Comparison of ENCODE assay signal across 7 mouse cellular contexts in the genomic region with DNA sequence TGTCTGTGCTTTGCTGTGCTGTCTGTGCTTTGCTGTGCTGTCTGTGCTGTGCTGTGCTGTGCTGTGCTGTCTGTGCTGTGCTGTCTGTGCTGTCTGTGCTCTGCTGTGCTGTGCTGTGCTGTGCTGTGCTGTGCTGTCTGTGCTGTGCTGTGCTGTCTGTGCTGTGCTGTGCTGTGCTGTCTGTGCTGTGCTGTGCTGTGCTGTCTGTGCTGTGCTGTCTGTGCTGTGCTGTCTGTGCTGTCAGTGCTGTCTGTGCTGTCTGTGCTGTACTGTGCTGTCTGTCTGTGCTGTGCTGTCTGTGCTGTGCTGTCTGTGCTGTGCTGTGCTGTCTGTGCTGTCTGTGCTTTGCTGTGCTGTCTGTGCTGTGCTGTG.
A peak's percentile ranks its signal among the peaks of the same experiment; 100 is the strongest.
DNase-seq lines count a peak whose midpoint lies in the region; ATAC-seq and TF ChIP-seq lines count a peak whose summit lies in the region.
"Not testable (repeated sequence)": the region's sequence is repeated elsewhere in the genome, so short reads cannot be mapped to it uniquely, and the experiment has no call there.

No protein-coding gene starts in this region.

- H3K4me2 ChIP-seq in heart, embryonic 13.5 days; hindbrain, embryonic 15.5 days; limb, embryonic 13.5 days (replicated peaks); liver, postnatal 0 days (ENCODE audit: low read depth, low read length); midbrain, embryonic 13.5 days (replicated peaks); neural tube, embryonic 13.5 days: not testable (repeated sequence)

- H3K9me3 ChIP-seq in heart, embryonic 13.5 days: peaks cover 66% of the 10 kb centered on the region
- peaks cover 46% of the 10 kb centered on the region for H3K9me3 ChIP-seq in hindbrain, embryonic 15.5 days
- H3K9me3 ChIP-seq in limb, embryonic 13.5 days: peaks cover 60% of the 10 kb centered on the region
- peaks cover 30% of the 10 kb centered on the region for H3K9me3 ChIP-seq in liver, postnatal 0 days (ENCODE audit: low read length)
- peaks cover 49% of the 10 kb centered on the region for H3K9me3 ChIP-seq in midbrain, embryonic 13.5 days
- peaks cover 59% of the 10 kb centered on the region for H3K9me3 ChIP-seq in neural tube, embryonic 13.5 days

- not testable (repeated sequence) for H3K4me3 ChIP-seq in heart, embryonic 13.5 days; hindbrain, embryonic 15.5 days; limb, embryonic 13.5 days; liver, postnatal 0 days (ENCODE audit: low read depth, low read length); midbrain, embryonic 13.5 days (replicated peaks); neural tube, embryonic 13.5 days

- not testable (repeated sequence) for H3K4me1 ChIP-seq in heart, embryonic 13.5 days; hindbrain, embryonic 15.5 days (replicated peaks); limb, embryonic 13.5 days; liver, postnatal 0 days (ENCODE audit: insufficient read depth); midbrain, embryonic 13.5 days (replicated peaks); neural tube, embryonic 13.5 days (replicated peaks)

- H3K27ac ChIP-seq in heart, embryonic 13.5 days (replicated peaks); hindbrain, embryonic 15.5 days (replicated peaks); limb, embryonic 13.5 days; liver, postnatal 0 days (ENCODE audit: low read depth); midbrain, embryonic 13.5 days; neural tube, embryonic 13.5 days (replicated peaks): not testable (repeated sequence)

- not testable (repeated sequence) for DNase-seq in liver, postnatal 0 days

- H3K36me3 ChIP-seq in heart, embryonic 13.5 days; hindbrain, embryonic 15.5 days; limb, embryonic 13.5 days; liver, postnatal 0 days (replicated peaks; ENCODE audit: insufficient read depth, low read length); midbrain, embryonic 13.5 days; neural tube, embryonic 13.5 days: not testable (repeated sequence)

- H3K27me3 ChIP-seq in heart, embryonic 13.5 days (replicated peaks); hindbrain, embryonic 15.5 days; limb, embryonic 13.5 days; liver, postnatal 0 days (ENCODE audit: insufficient read depth, low read length); midbrain, embryonic 13.5 days; neural tube, embryonic 13.5 days: not testable (repeated sequence)

- not testable (repeated sequence) for TF ChIP-seq CTCF in liver, postnatal 0 days (IDR thresholded peaks at IDR 0.05; ENCODE audit: low read depth)

- H3K9ac ChIP-seq in heart, embryonic 13.5 days; hindbrain, embryonic 15.5 days; limb, embryonic 13.5 days; liver, postnatal 0 days (replicated peaks); midbrain, embryonic 13.5 days (replicated peaks); neural tube, embryonic 13.5 days: not testable (repeated sequence)

- TF ChIP-seq EP300 in liver, postnatal 0 days (IDR thresholded peaks at IDR 0.05; ENCODE audit: low read depth): not testable (repeated sequence)

- peak; percentile 37; the same call in 1 of the 2 replicates for ATAC-seq in erythroblast, adult 5-6 weeks (replicated peaks; ENCODE audit: low FRiP score, poor library complexity, severe bottlenecking)
- peak; percentile 49 for ATAC-seq in heart, embryonic 13.5 days (ENCODE audit: extremely low read depth, insufficient number of reproducible peaks, low FRiP score, low TSS enrichment)
- ATAC-seq in hindbrain, embryonic 15.5 days (ENCODE audit: low FRiP score, low read depth): peak; percentile 43; the same call in 1 of the 2 replicates
- peak; percentile 46 for ATAC-seq in limb, embryonic 13.5 days (ENCODE audit: low FRiP score, low read depth)
- ATAC-seq in liver, postnatal 0 days: peak; percentile 35
- ATAC-seq in midbrain, embryonic 13.5 days: peak; percentile 77
- peak; percentile 49; the same call in 1 of the 2 replicates for ATAC-seq in neural tube, embryonic 13.5 days (ENCODE audit: low read depth)
